Mouse (Mus musculus): Measurements from ENCODE around the gene Cpe. TPM values are rescaled to one million over a fixed set of nuclear protein-coding genes. Genes with fewer than 3 reads are reported as not detected.

Cpe gene
- total RNA-seq, 2 experiments from 2014 or later: 0.33 TPM; not detected in 1

DNA sequence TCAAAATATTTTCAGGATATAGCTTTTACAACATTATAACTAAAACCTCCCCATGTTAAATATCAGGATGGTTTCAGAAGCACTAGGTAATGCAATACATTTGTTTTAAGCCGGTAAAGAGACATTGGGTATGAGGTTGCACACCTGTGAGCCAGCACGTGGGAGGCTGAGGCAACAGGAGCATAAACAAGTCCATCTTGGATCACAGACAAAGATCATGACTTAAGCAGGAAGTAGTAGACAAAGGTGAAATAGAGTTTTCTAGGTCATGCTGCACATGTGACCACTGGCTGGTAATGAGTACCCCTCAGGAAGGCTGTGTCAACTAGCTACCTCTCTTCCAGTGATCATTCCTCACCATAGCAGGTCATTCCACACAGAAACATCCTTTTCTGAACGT, 58.0 kb downstream of the Cpe start:
- ATAC-seq (ENCODE audit: poor library complexity, severe bottlenecking): no peak

DNA sequence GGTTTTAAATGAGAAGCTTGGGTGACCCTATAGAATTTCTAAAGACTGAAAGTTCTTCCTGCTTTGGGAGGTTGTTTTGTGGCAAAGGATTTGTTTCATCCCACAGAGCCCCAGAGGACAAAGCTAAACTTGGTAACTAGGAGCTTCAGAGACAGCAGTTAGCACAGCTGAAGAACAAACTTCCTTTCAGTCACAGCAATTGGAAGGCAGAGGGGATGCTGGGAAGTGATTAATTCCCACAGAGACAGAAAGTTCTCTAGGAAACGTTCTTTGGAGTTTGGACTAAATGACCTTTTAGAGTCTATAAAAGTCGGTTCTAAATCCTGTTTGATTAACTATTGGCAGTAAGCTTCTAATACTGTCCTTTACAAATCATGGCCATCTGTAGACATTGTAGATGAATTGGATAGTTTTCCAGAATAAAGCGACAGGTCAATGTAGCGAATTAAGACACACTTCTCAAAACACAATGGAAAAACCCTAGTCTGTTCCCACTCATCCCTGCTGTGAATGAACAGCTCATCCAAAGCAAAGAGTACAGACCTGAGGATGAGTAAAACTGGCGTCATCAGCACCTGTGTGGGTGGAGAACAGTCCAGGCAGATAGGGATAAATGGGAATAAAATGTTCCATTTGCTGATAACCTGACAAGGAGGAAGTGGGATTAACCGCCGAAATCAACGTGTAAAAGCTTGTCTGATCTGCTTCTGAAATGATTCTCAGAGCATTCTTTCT, 58.6 kb downstream of the Cpe start:
- no peak for ATAC-seq (ENCODE audit: poor library complexity, severe bottlenecking)

DNA sequence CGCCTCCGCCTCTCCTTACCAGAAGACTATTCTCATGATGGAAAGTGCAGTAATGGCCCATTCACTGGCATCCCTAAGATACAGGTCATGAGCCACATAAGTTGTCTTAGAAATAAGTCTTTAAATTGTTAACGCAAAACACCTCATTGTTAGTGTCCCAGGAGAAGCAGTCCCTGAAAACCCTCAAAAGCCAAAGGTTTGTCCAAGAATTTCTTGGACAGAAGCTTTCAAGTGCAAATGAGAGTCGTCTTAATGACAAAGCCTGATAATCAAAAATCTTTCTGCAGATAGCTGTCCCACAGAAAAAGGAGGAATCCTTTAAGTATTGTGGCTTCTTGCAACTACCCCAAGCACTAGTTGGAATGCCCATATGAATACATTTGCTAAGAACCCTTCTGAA, 60.7 kb downstream of the Cpe start:
- no peak for ATAC-seq (ENCODE audit: poor library complexity, severe bottlenecking)

- no peak for ATAC-seq (ENCODE audit: poor library complexity, severe bottlenecking)
Measured at GRCm38 (mm10) chr8:64631761-64632160, 61.1 kb downstream of the Cpe start.

- ATAC-seq (ENCODE audit: poor library complexity, severe bottlenecking): no peak
Measured at GRCm38 (mm10) chr8:64629034-64629760, 63.7 kb downstream of the Cpe start.

DNA sequence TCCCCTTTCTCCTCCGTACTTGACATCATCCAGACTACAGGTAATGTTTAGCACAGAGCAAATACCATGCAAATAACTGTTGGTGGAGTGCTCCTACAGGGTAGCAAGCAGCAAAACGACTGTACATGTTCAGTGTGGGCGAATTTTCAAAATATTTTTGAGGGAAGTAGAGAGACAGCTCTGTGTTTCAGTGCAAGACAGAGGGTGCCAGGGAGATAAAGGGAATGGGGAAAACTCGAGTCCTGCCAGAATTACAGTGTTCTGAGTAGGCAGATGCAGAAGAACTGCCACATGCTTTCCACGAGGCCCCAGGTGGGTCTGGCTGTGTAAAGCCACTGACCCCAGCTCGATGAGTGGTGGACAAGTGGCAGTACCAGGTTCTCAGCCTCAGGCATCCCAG, 64.8 kb downstream of the Cpe start:
- ATAC-seq (ENCODE audit: poor library complexity, severe bottlenecking): no peak

GRCm38 (mm10) chr8:64624603-64625037, 68.2 kb downstream of the Cpe start:
- ATAC-seq (ENCODE audit: poor library complexity, severe bottlenecking): no peak

- no peak for ATAC-seq (ENCODE audit: poor library complexity, severe bottlenecking)
Measured at GRCm38 (mm10) chr8:64620365-64621150, 72.3 kb downstream of the Cpe start.

- ATAC-seq (ENCODE audit: poor library complexity, severe bottlenecking): no peak
Measured at GRCm38 (mm10) chr8:64619661-64620060, 73.2 kb downstream of the Cpe start.

- ATAC-seq (ENCODE audit: poor library complexity, severe bottlenecking): peak; percentile 91
Measured at GRCm38 (mm10) chr8:64618618-64619017, 74.2 kb downstream of the Cpe start.

DNA sequence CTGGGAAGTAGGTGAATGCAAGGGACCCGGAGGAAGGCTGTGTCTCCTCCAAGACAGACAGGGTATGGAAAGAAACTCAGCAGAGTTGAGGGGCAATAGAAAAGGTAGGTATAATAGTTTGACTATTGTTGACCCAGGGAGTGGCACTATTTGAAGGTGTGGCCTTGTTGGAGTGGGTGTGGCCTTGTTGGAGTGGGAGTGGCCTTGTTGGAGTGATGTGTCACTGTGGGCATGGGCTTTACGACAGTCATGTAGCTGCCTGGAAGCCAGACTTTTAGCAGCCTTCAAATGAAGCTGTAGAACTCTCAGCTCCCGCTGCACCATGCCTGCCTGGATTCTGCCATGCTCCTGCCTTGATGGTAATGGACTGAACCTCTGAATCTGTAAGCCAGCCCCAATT, 76.3 kb downstream of the Cpe start:
- no peak for ATAC-seq (ENCODE audit: poor library complexity, severe bottlenecking)

GRCm38 (mm10) chr8:64615459-64615858, 77.4 kb downstream of the Cpe start:
- no peak for ATAC-seq (ENCODE audit: poor library complexity, severe bottlenecking)

GRCm38 (mm10) chr8:64613663-64614062, 79.2 kb downstream of the Cpe start:
- no peak for ATAC-seq (ENCODE audit: poor library complexity, severe bottlenecking)

- no peak for ATAC-seq (ENCODE audit: poor library complexity, severe bottlenecking)
Measured at GRCm38 (mm10) chr8:64611210-64611974, 81.5 kb downstream of the Cpe start.

DNA sequence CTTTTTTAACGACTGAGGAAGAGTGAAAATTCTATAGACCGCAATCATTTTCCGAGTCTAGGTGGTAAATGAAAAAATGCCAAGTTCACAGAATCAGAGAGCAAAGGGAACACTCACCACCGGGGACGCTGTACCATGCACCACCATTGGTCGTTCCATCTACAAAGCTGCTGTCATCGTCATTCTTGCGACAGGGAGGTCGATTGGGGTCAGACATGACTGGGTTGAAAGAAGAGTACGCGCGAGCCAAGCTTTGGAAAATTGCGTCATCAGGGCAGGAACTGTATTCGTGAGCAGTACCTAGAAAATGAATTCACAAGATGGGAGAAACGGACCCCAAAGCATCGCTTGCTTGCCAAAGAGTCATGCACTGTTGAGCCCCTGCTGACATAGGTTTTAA, 83.9 kb downstream of the Cpe start:
- no peak for ATAC-seq (ENCODE audit: poor library complexity, severe bottlenecking)

GRCm38 (mm10) chr8:64606015-64606414, 86.8 kb downstream of the Cpe start:
- ATAC-seq (ENCODE audit: poor library complexity, severe bottlenecking): no peak

- ATAC-seq (ENCODE audit: poor library complexity, severe bottlenecking): no peak
Measured at GRCm38 (mm10) chr8:64598206-64598605, 94.6 kb downstream of the Cpe start.

DNA sequence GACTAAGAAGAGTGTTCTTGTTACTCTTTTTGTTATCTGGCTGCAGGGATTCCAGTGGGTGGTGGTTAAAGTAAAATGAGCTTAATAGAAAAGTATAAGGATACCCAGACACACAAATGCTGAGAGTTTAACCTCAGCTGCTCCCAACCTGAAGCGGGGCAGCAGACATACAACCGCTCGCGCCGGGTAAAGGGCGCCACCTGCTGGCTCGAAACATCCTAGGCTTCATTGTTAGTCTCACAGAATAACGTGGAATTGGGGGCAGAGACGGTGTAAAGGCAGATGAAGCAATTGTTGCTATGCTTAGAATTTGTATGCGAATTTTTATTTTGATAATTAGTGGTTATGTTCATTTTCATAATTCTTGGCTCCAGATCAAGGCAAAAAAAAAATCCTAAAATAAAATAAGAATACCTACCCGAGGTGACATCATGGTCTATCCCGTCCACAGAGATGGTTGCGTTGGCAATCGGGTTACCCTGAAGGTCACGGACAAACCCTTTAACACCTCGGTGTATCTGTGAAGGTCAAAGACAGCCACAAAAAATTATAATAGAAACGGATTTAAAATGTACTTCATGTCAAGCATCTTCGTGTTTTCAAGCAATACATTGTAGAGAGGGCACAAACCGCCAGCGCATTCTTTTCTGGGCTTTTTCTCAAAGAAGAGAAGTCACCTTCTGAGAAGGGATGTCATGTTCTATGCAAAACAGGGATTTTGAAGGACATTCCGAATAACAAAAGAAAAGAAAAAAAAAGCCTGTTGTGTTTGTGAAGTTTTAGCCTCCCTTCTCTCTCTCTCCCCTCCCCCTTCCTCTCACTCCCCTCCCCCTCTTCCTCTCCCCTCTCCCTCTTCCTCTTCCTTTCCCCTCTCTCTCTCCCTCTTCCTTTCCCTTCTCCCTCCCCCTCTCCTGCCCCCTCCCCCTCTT, 95.5 kb downstream of the Cpe start:
- peak; percentile 59; the same call in 1 of the 2 replicates for ATAC-seq (ENCODE audit: poor library complexity, severe bottlenecking)

- no peak for ATAC-seq (ENCODE audit: poor library complexity, severe bottlenecking)
Measured at GRCm38 (mm10) chr8:64596396-64596795, 96.5 kb downstream of the Cpe start.

DNA sequence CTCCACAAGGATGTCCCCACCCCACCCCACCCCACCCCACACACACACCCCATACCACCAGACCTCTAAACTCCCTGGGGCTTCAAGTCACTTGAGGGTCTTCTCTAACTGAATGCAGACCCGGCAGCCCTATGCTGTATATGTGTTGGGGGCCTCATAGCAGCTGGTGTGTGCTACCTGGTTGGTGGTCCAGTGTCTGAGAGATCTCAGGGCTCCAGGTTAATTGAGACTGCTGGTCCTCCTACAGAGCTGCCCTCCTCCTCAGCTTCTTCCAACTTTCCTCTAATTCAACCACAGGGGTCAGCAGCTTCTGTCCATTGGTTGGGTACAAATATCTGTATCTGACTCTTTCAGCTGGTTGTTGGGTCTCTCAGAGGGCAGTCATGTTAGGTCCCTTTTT, 102.4 kb downstream of the Cpe start:
- no peak for ATAC-seq (ENCODE audit: poor library complexity, severe bottlenecking)
